Mouse (Mus musculus) urinary bladder, adult 2 months (tissue): ENCODE measurements around the gene Bmpr2. TPM values are rescaled to one million over a fixed set of nuclear protein-coding genes. Genes with fewer than 3 reads are reported as not detected.
"Not testable (repeated sequence)": the region's sequence is repeated elsewhere in the genome, so short reads cannot be mapped to it uniquely, and the experiment has no call there.

Experiments
- DNase-seq: peaks from one replicate; pipeline ENCODE4 v3.0.0; 2022; ENCODE audit warnings: low spot score
- polyA plus RNA-seq: library from polyadenylated mRNA; depleted of rRNA; stranded (reverse); fragments of >200 nt; gene quantifications from 2 replicates; pipeline ENCODE4 v1.2.3, GENCODE M21; 2012; rRNA removed

The Bmpr2 gene
- polyA plus RNA-seq, result 15.4 and 20.7 TPM in 2 replicates

DNA sequence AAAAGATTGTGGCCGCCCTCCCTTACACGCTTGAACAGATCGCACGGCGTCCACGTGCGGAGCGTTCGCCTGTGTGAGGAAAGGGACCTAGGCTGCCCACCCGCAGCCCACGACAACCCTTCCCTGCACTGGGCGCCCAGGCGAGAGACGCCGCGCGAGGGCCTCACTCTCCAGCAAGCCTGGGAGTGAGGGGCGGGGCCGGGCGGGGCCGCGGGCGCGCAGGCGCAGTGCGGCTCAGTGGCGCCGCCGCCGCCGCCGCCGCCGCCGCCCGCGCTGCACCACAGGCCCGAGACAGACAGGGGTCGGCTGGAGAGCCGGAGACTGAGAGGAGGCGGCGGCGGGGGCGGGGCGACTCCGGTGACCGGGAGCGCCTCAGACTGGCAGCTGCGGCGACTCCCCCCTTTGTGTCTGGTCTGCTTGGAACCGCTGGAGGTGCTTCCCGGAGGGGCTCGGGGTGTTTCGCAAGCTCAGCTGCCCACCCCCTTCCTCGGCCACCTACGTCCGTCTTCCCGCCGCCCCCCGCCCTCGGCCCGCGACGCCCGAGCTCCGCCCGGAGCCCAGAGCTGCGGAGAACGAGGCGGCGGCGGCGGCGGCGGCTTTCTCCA lies at the start of gene Bmpr2:
Gene Bmpr2 (plus strand): TSS at position 237 of the 605 bp plus-strand sequence.
- peak; percentile 83 for DNase-seq

DNA sequence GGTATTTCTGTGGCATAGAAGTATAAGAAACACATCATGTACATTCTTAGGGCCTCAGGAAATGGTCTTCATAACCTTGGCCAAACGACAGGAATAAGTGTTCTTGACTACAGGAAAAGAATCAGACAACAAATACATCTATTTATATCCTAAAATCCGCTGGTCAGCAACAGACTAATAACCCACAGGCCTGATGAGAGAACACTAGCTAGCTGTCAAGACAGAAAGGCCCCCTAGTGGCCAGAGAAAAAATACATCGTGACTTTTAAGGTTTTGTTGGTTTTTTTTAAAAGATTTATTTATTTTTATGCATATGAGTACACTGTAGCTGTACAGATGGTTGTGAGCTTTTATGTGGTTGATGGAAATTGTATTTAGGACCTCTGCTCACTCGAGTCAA lies 43.3 kb upstream of the Bmpr2 start:
- DNase-seq, result no peak

DNA sequence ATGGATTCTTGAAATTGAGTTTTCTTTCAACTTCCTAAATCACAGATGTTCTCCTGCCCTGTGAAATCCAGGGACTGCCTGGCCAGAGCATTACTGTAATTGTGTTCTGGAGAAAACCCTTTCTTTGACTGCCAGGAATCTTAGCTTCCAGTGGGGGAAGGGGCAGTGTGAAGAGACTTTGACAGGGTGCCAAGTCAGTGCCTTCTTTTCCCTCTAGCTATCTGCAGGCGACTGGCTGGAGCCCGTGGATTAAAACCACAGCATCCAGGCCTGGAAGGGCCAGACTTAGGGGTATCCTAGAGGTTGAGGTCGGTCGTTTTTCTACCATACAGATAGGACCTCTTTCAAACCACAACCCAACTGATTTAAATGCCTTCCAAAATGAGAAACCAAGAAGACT lies 37.5 kb upstream of the Bmpr2 start:
- no peak for DNase-seq

DNA sequence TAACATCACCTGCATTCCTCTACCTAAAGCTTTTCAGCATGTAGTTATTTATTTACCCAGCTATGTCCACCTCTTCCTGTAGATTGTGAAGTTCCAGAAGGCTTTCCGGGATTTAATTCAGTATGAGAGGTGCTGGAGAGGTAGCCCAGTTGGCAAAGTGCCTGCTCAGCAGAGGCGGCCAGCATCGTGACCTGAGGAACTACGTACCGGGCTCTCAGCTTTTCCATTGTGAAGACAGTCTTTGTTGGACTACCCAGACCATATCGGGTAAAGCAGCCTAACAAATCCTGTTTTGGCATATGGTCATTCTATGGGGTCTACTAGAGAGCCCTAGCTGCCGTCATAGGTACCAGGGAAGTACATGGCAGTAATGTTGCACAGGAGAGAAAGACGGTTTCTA lies 33.1 kb upstream of the Bmpr2 start:
- no peak for DNase-seq

DNA sequence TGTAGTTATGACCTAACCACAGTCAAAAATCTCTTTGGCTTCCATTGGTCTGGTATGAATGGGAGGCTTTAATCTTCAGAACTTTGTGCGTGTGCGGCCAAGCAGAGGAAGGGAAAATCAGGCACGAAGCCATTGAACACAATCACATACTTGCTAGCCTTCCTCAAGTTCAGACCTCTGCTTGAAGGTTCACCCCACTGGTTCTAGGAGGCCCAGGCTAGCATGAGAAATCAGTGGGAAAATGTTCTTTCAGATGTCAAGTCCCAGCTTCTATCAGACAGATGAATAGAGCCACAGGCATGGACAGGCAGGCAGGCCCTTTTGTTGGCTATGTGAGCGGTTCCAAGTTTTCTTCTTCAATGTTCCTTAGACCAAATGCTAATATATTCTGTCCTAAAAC lies 32.5 kb upstream of the Bmpr2 start:
- no peak for DNase-seq

DNA sequence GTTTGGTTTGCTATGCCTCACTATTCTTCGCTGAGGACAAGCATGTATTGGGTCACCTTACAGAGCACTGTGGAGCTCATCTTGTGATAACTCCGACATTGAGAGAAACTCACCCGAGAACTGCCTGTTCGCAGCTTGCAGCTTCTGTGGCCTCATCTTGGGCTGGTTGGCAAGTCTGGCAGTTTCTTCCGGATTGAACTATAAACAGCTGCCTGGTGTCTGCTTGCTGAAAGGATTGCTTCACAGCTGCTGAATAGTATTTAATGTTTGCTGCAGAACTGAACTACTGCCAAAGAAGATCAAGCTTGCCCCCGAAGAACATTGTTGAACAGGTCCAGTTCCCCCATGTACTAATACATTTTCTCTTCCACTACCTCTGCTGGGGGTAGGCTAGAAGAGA lies 29.1 kb upstream of the Bmpr2 start:
- DNase-seq, result no peak

DNA sequence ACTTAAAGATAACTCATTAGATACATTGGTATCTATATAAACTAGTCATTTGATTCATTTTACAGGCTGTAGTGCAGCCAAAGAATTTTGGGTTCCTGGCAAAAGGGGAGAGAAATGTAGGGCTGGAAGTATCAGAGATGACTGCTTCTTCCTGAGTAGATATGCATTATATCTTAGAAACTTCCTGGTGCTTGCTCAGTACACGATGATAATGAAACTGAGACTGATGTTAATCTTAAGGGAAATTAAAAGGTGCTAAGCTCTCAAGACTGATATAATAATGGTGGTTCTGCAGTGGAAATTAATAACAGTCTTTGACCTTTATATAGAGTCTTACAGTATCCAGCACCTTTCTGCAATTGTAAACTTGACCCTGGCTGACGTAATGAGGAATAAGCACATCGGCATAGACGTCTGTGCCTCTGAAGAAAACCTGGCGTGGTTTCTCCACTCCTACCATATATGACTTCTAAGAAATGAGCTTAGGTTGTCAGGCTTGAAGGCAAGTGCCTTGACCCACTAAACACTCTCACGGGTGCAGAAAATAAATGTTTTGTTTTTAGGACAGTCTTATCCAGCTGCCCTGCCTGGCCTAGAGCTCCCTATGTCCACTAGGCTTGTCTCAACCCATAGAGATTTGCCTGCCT lies 24.3 kb upstream of the Bmpr2 start:
- no peak for DNase-seq

DNA sequence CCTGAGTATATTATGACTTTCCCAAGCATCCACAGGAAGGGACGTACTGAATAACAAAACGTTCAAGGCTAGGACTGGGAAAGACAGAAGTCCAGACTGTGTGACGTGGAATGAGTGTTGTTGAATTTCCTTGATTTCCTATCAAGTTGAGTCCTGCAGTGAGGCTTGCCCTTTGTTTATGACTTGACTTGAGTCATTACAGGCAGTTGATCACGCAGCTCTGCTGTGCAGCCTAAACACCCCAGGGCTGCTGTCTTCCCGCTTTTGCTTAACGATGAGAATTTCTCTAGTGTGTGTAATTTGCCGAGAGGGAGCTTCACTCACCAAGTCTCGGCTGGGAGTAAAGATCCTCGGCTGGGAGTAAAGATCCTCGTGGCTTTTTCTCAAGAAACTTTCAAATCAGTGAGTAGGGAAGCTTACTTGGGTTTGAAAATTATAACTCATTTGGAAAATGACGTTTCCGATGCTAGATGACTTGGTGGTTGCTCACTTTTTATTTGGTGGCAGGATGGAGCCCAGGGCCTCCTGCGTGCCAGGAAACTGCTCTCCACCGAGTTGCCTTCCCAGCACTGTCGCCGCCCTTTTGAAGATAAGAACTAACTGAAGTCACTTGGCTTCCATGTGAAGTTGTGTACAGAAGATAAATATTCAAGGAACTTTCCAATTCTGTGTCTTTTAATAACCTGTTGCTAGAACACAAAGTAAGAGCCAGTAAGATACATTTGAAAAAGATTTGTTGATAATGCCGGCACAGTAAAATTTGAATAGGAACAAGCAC lies 23.4 kb upstream of the Bmpr2 start:
- DNase-seq, result no peak

DNA sequence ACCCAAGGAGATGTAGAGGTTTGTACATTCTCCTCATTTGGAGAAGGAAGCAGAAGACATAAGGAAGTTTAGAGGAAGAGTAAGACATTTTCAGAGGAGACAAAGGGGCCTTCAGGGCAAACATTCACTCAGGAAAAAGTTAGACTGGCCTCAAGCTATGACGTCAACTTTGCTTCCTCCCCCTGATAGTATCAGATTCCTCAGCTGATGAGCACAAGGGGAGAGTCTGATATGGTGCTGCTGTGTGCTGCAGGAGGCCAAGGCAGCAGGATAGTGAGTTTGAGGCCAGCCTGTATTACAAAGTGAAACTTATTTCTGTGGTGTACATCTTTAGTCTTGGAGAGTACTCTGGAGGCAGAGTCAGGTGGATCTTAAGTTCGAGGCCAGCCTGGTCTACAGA lies 14.2 kb upstream of the Bmpr2 start:
- no peak for DNase-seq

DNA sequence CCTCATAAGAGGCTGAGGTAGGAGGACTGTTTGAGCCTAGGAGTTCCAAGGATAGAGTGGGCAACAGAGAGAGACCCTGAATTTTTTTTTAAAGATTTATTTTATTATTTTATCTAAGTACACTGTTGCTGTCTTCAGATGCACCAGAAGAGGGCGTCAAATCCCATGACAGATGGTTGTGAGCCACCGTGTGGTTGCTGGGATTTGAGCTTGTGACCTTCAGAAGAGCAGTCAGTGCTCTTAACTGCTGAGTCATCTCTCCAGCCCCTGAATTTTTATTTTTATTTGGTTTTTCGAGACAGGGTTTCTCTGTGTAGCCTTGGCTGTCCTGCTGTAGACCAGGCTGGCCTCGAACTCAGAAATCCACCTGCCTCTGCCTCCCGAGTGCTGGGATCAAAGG lies 13.5 kb upstream of the Bmpr2 start:
- DNase-seq, result not testable (repeated sequence)

DNA sequence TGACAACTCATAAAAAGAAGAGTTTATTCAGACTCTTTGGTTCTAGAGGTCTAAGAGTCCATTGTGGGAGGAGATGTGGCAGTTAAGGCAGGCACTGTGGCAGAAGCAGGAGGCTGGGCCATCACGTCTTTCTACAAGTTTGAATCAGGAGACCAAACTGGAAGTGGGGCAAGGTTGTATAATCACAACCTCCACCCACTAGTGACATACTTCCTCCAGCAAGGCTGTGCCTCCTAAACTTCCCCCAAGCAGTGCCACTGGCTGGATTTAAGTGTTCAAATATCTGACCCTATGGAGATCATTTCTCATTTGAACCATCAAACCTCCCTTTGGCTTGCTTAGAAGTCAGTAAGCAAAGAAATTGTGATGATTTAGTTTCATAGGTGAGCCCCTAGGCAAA lies 7.9 kb upstream of the Bmpr2 start:
- DNase-seq, result no peak

DNA sequence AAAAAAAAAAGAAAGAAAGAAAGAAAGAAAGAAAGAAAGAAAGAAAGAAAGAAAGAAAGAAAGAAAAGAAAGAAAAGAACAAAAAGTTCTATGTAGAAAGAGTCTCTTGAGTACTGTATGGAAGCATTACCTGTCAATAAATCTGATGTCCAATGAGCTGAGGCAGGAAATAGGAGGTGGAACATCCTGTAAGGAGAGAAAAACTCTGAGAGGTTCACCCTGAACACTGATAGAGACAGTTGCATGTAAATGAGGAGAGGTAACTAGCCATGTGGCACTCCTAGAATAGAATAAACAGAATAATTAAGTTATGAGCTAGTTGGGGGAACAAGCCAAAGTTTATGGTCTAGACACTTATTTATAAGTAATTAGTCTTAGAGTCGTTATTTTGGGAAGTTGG lies 4.9 kb upstream of the Bmpr2 start:
- DNase-seq, result no peak

DNA sequence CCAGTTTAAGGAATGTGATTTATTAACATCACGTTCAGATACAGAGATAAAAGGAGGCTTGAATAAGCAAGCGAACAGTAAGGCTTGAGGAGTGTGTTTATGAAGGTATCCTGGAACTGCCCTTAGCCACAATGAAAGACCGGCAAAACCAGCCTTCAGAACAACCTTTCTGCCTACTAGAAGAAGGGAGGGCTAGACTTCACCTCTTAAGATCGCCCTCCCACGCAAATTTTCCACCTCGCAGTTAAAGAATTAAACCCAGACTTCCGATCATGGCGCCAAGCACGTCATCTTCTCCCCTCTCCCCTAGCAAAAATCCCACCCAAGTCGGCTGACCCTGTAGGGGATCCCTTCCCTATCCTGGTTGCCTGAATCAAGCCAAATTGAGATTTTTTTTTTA lies 992 bp upstream of the Bmpr2 start:
- peak; percentile 34 for DNase-seq

DNA sequence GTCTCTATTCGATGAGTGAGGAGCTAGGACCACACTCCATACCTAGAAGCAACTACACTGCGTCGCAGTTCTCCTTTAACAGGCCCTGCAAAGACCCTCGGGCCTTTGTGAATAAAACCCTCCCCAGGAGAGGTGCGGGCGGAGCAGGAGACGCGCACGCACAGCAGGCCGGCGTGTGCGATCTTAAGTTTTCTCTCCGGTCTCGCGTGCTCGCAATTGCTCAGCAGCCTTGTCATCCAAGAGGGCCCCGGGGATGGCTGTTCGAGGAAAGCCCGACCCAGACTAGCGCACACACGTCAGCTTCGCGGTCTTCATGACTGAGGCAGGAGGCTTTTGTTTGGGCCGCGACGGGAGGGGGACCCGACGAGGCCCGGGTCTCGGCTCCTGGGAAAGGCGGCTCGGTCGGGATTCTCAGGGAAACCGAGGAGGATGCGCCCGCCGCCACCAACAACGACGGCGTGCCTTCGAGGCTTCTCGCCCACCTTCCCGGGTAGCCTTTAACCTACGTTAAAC lies 493 bp upstream of the Bmpr2 start:
- no peak for DNase-seq

DNA sequence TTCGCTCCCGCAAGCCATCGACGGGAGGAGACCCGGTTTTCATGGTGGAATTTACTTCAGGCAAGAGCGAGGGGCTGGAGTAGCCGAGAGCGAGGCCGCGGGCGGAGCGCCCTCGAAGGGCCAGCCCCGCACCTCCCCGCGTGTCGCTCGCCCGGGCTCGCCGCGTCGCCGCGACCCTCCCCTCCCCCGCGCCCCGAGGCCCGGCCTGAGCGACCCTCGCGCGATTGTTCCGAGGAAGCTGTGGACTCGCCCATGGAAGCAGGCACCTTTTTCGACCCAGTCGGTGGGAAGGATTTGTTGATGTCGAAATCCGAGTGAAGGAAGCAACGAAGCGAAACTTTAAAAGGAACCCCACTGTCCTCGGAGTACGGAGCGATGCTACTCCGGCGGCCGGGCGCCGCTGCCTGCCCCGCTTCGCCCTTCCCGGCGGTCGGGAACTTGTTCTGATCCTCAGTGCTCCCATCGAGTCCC lies 616 bp downstream of the Bmpr2 start:
- no peak for DNase-seq

DNA sequence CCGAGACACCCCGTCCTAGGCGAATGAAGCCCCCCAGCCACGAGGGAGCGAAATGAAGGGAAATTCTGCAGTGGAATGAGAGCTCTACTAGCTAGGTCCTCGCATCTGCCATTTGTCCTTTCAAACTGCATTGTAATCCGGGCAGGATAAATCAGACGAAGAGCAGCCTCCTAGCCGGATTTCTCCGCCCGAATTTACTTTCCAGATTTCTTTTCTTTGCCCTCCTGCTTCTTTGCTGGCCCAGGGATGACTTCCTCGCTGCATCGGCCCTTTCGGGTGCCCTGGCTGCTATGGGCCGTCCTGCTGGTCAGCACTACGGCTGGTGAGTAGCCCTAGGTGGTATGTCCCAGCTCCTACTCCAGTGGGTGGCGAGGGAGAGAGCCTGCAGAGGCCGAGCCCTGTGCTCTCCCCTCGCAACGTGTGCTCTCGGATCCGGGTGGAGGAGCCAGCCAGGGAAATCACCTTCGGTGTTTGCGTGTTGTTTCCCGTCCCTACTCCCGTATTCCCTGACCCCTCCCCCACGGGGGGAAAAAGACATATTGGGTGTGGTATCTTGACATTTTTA lies 1.3 kb downstream of the Bmpr2 start:
- peak; percentile 43 for DNase-seq

DNA sequence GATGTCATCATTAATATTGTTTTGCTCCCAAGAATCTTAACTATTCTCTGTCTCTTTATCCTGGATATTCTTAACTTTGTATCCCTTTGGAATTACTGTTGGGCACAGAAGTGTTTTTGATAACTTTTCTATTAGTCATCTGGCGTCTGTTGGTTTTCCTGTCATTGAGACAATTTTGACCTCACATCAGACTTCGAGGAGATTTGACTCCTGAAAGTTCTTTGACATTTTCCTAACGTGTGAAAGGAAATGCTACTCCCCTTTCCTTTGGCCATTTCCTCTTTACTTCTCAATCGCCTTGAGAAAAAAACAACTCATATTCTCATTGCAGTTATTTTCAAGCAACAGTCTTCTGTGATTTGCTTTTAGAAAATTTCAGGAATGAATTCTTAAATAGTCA lies 2.1 kb downstream of the Bmpr2 start:
- DNase-seq, result no peak

DNA sequence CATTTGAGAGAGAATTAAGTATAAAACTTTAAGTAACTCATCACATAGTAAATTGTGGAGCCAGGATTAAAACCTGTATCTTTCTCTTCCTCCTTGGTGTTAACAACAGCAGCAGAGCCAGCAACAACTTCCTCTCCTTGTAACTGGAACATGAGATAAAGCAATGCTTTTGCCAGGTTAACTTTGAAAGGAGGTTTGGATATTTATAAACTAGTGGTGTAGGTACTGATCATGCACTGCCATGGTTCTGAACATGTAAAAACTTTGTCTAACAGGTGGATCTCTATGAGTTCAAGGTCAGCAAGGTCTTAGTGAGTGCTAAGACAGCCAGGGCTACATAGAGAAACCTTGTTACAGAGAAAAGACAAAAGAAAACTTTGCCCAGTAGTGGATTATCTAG lies 3.4 kb downstream of the Bmpr2 start:
- DNase-seq, result no peak

DNA sequence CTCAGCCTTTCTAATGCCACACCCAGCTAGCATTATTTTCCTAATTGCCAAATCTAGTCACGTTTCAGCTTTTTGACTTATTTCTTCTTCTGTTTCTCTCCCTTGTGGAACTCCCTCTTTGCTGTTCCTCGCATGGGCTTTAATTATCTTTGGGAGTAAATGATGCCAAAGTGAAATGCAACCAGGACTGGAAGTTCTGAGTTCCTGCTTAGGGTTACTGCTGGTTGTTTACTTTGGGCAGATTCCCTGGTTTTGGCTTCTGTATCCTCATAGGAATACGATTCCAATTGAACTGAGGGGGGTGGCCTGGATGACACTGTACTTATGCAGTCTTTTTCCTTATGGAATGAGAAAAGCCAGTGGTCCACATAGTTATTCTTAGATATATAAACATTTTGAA lies 8.7 kb downstream of the Bmpr2 start:
- no peak for DNase-seq

DNA sequence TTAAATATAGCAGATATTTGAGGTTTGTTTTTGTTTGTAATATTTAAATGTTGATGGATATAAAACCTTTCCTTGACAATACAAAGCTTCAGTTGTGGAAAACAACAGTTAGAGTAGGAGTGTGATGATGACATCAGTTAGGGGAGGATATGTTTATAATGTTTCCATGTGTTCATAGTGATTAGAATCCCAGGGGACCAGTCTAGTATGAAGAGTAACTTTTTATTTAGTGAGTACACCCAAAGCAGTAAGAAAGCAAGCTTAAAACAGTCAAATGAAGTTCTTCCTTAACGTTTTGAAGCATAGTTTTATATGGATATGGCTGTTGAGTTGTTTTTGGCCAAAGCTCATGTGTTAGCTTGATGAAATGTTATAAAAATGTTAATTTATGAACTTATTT lies 17.9 kb downstream of the Bmpr2 start:
- no peak for DNase-seq

DNA sequence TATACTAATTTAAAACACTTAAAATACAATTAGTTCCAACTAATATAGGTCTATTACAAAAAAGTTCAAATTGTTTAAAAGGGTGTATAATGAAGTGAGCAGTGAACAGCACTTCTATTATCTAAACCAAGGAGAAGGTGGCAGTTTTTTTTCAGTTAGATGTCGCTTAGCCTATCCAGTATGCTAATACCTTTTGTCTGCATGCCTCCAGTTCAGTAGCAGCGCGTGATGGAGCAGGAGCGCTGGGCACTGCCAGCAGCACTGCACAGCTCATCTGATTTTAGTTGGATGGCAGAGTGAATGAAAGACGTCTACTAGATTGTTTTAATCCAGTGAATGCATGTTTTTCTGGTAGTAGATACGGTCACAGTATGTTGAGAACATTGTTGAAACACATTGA lies 25.8 kb downstream of the Bmpr2 start:
- DNase-seq, result no peak

DNA sequence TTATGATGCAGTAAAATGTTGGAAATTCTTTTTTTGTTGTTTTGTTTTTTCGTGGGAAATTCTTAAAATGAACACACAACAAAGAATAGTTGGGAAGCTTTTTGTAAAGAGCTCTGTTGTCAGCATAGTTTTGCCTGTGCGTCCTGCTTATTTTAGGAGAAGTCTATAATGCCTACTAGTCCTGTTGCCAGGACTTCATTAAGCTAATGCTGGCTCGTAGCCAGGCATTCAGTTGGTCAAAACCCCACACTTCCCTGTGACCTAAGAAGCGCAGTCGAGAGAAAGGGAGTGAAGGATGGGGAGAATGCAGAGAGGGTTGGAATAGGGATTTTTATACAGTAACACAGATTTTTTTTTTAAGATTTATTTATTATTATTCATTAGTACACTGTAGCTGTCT lies 26.5 kb downstream of the Bmpr2 start:
- no peak for DNase-seq

DNA sequence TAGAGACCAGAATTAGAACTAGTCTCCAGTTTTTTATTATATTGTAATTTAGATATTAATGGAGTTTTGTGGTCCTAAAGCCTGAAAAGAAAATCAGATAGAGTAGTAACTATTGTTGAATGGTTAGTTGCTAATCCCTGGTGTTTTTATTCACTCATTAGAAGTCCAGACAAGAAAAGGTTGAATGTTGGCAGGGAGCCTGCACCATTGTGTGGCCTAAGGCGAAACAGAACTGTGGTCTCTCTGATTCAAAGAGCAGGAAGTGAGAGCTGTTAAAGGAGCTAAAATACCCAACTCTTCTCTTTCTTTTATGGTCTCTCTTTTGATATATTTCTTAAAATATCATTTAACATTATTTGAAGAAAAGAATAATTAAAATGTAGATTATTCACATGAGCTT lies 32.1 kb downstream of the Bmpr2 start:
- no peak for DNase-seq
